Mouse (Mus musculus): ENCODE results near the gene Olfr1220. TPM values are rescaled to one million over a fixed set of nuclear protein-coding genes. Genes with fewer than 3 reads are reported as not detected.

Olfr1220 gene
- not detected in 2 replicates for polyA plus RNA-seq (2014; fragmentation: Nextera tagmentation; extraction: Ambion mirVana)

- Histone ChIP-seq H3K9ac (ENCODE audit: low read length) (no peak within 1 kb of the TSS), H3K4me1 (ENCODE audit: control insufficient read depth in 2 of 2, insufficient read depth in 2 of 2, low read length in 2 of 2) (no peaks in the 10 kb centered on the region), H3K9me3 (ENCODE audit: control insufficient read depth, low read length) (no peaks in the 10 kb centered on the region), H3K27me3 (ENCODE audit: control insufficient read depth, insufficient read depth, low read length) (no peaks in the 10 kb centered on the region), H3K27ac (replicated peaks in 1 of 2; ENCODE audit: control insufficient read depth in 1 of 2, insufficient read depth in 1 of 2, low read depth in 2 of 2, low read length in 2 of 2) (no peak within 1 kb of the TSS), H3K4me3 (ENCODE audit: control insufficient read depth in 1 of 2, insufficient read depth in 1 of 2, low read depth in 1 of 2, low read length in 2 of 2) (no peak within 1 kb of the TSS), H3K36me3 (ENCODE audit: control insufficient read depth, insufficient read depth, low read length) (no peaks in the 10 kb centered on the region), H3K4me2 (ENCODE audit: low read length) (no peak within 1 kb of the TSS)
- ATAC-seq (ENCODE audit: insufficient number of reproducible peaks, insufficient read depth, low FRiP score, low read depth), result no peak
- 63% methylated on average over 3 of the region's 3 CpGs for WGBS
Observed at GRCm38 (mm10) chr2:89106735-89107134, at the start of gene Olfr1220. Olfr1220 (minus strand) TSS chr2:89106835.

DNA sequence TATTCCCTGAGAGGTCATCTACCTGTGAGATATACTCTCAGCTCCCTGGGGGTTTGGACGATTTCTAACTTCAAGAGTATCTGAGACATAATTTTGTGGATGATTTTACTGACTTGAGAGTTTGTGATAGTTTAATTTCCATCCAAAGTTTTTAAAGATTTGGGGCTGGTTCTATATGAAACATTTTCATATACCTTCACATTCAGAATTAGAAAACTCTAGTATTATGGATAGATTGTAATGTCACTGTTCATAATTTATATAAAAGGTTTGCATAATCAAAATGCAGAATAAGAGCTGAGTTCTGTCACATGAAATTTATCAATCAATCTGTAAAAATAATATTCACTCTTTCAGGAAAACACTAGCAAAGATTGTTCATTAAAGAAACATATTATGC, 44.8 kb upstream of the Olfr1220 start, which contains the start of gene Olfr1223:
TSS of gene Olfr1223 (minus strand) at position 101 of the 400 bp plus-strand sequence.
- H3K4me2 ChIP-seq (ENCODE audit: low read length), result no peak within 1 kb of the TSS
- no peak within 1 kb of the TSS for H3K4me3 ChIP-seq (ENCODE audit: control insufficient read depth in 1 of 2, insufficient read depth in 1 of 2, low read depth in 1 of 2, low read length in 2 of 2)
- no peaks in the 10 kb centered on the region for H3K27me3 ChIP-seq (ENCODE audit: control insufficient read depth, insufficient read depth, low read length)
- no peak within 1 kb of the TSS for H3K27ac ChIP-seq (replicated peaks in 1 of 2; ENCODE audit: control insufficient read depth in 1 of 2, insufficient read depth in 1 of 2, low read depth in 2 of 2, low read length in 2 of 2)
- no peak for ATAC-seq (ENCODE audit: insufficient number of reproducible peaks, insufficient read depth, low FRiP score, low read depth)
- H3K4me1 ChIP-seq (ENCODE audit: control insufficient read depth in 2 of 2, insufficient read depth in 2 of 2, low read length in 2 of 2), result no peaks in the 10 kb centered on the region
- no peaks in the 10 kb centered on the region for H3K9me3 ChIP-seq (ENCODE audit: control insufficient read depth, low read length)
- no peaks in the 10 kb centered on the region for H3K36me3 ChIP-seq (ENCODE audit: control insufficient read depth, insufficient read depth, low read length)
- H3K9ac ChIP-seq (ENCODE audit: low read length), result no peak within 1 kb of the TSS
- 50% methylated on average over 1 of the region's 1 CpGs for WGBS

GRCm38 (mm10) chr2:89132954-89133353, 26.3 kb upstream of the Olfr1220 start, which contains the start of gene Olfr1222:
Olfr1222 (minus strand) TSS chr2:89133054.
- ATAC-seq (ENCODE audit: insufficient number of reproducible peaks, insufficient read depth, low FRiP score, low read depth), result no peak
- H3K27me3 ChIP-seq (ENCODE audit: control insufficient read depth, insufficient read depth, low read length), result no peaks in the 10 kb centered on the region
- H3K9me3 ChIP-seq (ENCODE audit: control insufficient read depth, low read length), result no peaks in the 10 kb centered on the region
- no peaks in the 10 kb centered on the region for H3K36me3 ChIP-seq (ENCODE audit: control insufficient read depth, insufficient read depth, low read length)
- H3K4me1 ChIP-seq (ENCODE audit: control insufficient read depth in 2 of 2, insufficient read depth in 2 of 2, low read length in 2 of 2), result no peaks in the 10 kb centered on the region
- whole genome bisulfite sequencing, result 12% methylated on average over 3 of the region's 3 CpGs
- no peak within 1 kb of the TSS for H3K9ac ChIP-seq (ENCODE audit: low read length)
- no peak within 1 kb of the TSS for H3K4me3 ChIP-seq (ENCODE audit: control insufficient read depth in 1 of 2, insufficient read depth in 1 of 2, low read depth in 1 of 2, low read length in 2 of 2)
- no peak within 1 kb of the TSS for H3K27ac ChIP-seq (replicated peaks in 1 of 2; ENCODE audit: control insufficient read depth in 1 of 2, insufficient read depth in 1 of 2, low read depth in 2 of 2, low read length in 2 of 2)
- no peak within 1 kb of the TSS for H3K4me2 ChIP-seq (ENCODE audit: low read length)

GRCm38 (mm10) chr2:89117183-89117582, 10.5 kb upstream of the Olfr1220 start, which contains the start of gene Olfr1221:
Olfr1221 (minus strand) TSS chr2:89117283.
- Histone ChIP-seq H3K4me1 (ENCODE audit: control insufficient read depth in 2 of 2, insufficient read depth in 2 of 2, low read length in 2 of 2) (no peaks in the 10 kb centered on the region), H3K4me2 (ENCODE audit: low read length) (no peak within 1 kb of the TSS), H3K27ac (replicated peaks in 1 of 2; ENCODE audit: control insufficient read depth in 1 of 2, insufficient read depth in 1 of 2, low read depth in 2 of 2, low read length in 2 of 2) (no peak within 1 kb of the TSS), H3K27me3 (ENCODE audit: control insufficient read depth, insufficient read depth, low read length) (no peaks in the 10 kb centered on the region), H3K4me3 (ENCODE audit: control insufficient read depth in 1 of 2, insufficient read depth in 1 of 2, low read depth in 1 of 2, low read length in 2 of 2) (no peak within 1 kb of the TSS), H3K9me3 (ENCODE audit: control insufficient read depth, low read length) (no peaks in the 10 kb centered on the region), H3K36me3 (ENCODE audit: control insufficient read depth, insufficient read depth, low read length) (no peaks in the 10 kb centered on the region), H3K9ac (ENCODE audit: low read length) (no peak within 1 kb of the TSS)
- WGBS, result 76% methylated on average over 2 of the region's 2 CpGs
- no peak for ATAC-seq (ENCODE audit: insufficient number of reproducible peaks, insufficient read depth, low FRiP score, low read depth)

DNA sequence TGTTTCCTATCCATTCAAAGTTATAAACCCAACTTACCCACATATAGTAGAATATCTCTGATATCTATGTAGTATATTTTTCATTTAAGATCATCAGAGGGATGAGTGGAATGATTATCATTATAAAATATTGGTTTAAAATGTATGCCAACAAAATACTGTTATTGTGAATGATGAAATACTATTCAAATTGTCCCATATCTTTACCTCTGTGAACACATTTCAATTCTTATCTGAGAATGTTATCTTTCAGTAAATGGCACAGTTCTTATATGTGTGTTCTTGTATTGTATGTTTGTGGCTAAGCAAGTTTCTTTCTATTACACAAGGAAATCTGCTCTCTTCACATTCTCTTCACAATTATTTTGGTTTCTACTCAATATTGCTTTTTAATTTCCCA, 984 bp downstream of the Olfr1220 start:
- Histone ChIP-seq H3K4me3 (ENCODE audit: control insufficient read depth in 1 of 2, insufficient read depth in 1 of 2, low read depth in 1 of 2, low read length in 2 of 2) (no peak overlapping the region), H3K27ac (replicated peaks in 1 of 2; ENCODE audit: control insufficient read depth in 1 of 2, insufficient read depth in 1 of 2, low read depth in 2 of 2, low read length in 2 of 2) (no peak overlapping the region), H3K4me2 (ENCODE audit: low read length) (no peak overlapping the region), H3K36me3 (ENCODE audit: control insufficient read depth, insufficient read depth, low read length) (no peaks in the 10 kb centered on the region), H3K4me1 (ENCODE audit: control insufficient read depth in 2 of 2, insufficient read depth in 2 of 2, low read length in 2 of 2) (no peaks in the 10 kb centered on the region), H3K9ac (ENCODE audit: low read length) (no peak overlapping the region), H3K27me3 (ENCODE audit: control insufficient read depth, insufficient read depth, low read length) (no peaks in the 10 kb centered on the region), H3K9me3 (ENCODE audit: control insufficient read depth, low read length) (no peaks in the 10 kb centered on the region)
- no peak for ATAC-seq (ENCODE audit: insufficient number of reproducible peaks, insufficient read depth, low FRiP score, low read depth)

- no peak for ATAC-seq (ENCODE audit: insufficient number of reproducible peaks, insufficient read depth, low FRiP score, low read depth)
- Histone ChIP-seq H3K27me3 (ENCODE audit: control insufficient read depth, insufficient read depth, low read length) (no peaks in the 10 kb centered on the region), H3K4me2 (ENCODE audit: low read length) (no peak overlapping the region), H3K4me1 (ENCODE audit: control insufficient read depth in 2 of 2, insufficient read depth in 2 of 2, low read length in 2 of 2) (no peaks in the 10 kb centered on the region), H3K27ac (replicated peaks in 1 of 2; ENCODE audit: control insufficient read depth in 1 of 2, insufficient read depth in 1 of 2, low read depth in 2 of 2, low read length in 2 of 2) (no peak overlapping the region), H3K36me3 (ENCODE audit: control insufficient read depth, insufficient read depth, low read length) (no peaks in the 10 kb centered on the region), H3K9me3 (ENCODE audit: control insufficient read depth, low read length) (no peaks in the 10 kb centered on the region), H3K9ac (ENCODE audit: low read length) (no peak overlapping the region), H3K4me3 (ENCODE audit: control insufficient read depth in 1 of 2, insufficient read depth in 1 of 2, low read depth in 1 of 2, low read length in 2 of 2) (no peak overlapping the region)
- WGBS, result 73% methylated on average over 1 of the region's 1 CpGs
Observed at GRCm38 (mm10) chr2:89093848-89094247, 12.8 kb downstream of the Olfr1220 start.

GRCm38 (mm10) chr2:89083413-89083812, 23.2 kb downstream of the Olfr1220 start, which contains the start of gene Olfr1219:
Olfr1219 (minus strand) TSS chr2:89083513.
- Histone ChIP-seq H3K4me1 (ENCODE audit: control insufficient read depth in 2 of 2, insufficient read depth in 2 of 2, low read length in 2 of 2) (no peaks in the 10 kb centered on the region), H3K9me3 (ENCODE audit: control insufficient read depth, low read length) (no peaks in the 10 kb centered on the region), H3K36me3 (ENCODE audit: control insufficient read depth, insufficient read depth, low read length) (no peaks in the 10 kb centered on the region), H3K9ac (ENCODE audit: low read length) (no peak within 1 kb of the TSS), H3K27me3 (ENCODE audit: control insufficient read depth, insufficient read depth, low read length) (no peaks in the 10 kb centered on the region), H3K4me3 (ENCODE audit: control insufficient read depth in 1 of 2, insufficient read depth in 1 of 2, low read depth in 1 of 2, low read length in 2 of 2) (no peak within 1 kb of the TSS), H3K4me2 (ENCODE audit: low read length) (no peak within 1 kb of the TSS), H3K27ac (replicated peaks in 1 of 2; ENCODE audit: control insufficient read depth in 1 of 2, insufficient read depth in 1 of 2, low read depth in 2 of 2, low read length in 2 of 2) (no peak within 1 kb of the TSS)
- ATAC-seq (ENCODE audit: insufficient number of reproducible peaks, insufficient read depth, low FRiP score, low read depth), result no peak
- WGBS, result 56% methylated on average over 1 of the region's 1 CpGs

DNA sequence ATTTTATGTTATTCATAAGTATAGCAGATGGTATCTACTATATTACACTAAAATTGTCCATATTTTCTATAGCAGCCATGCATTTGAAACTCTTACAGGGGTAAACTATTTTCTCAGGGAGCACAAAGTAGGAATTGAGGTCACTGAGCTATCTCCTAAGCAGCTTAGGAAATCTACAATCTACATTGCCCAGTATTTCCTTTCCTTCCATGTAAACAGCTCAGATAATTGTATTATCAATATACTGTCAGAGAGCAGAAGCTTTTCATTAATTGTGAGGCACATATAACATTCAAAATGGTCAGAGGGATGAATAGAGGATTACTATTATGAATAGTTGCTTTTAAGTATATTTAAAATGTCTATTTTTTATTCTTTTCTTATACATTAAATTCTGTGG, 25.1 kb downstream of the Olfr1220 start:
- H3K9ac ChIP-seq (ENCODE audit: low read length), result no peak overlapping the region
- H3K27me3 ChIP-seq (ENCODE audit: control insufficient read depth, insufficient read depth, low read length), result no peaks in the 10 kb centered on the region
- no peaks in the 10 kb centered on the region for H3K36me3 ChIP-seq (ENCODE audit: control insufficient read depth, insufficient read depth, low read length)
- H3K4me3 ChIP-seq (ENCODE audit: control insufficient read depth in 1 of 2, insufficient read depth in 1 of 2, low read depth in 1 of 2, low read length in 2 of 2), result no peak overlapping the region
- H3K9me3 ChIP-seq (ENCODE audit: control insufficient read depth, low read length), result no peaks in the 10 kb centered on the region
- no peak overlapping the region for H3K4me2 ChIP-seq (ENCODE audit: low read length)
- no peak overlapping the region for H3K27ac ChIP-seq (replicated peaks in 1 of 2; ENCODE audit: control insufficient read depth in 1 of 2, insufficient read depth in 1 of 2, low read depth in 2 of 2, low read length in 2 of 2)
- ATAC-seq (ENCODE audit: insufficient number of reproducible peaks, insufficient read depth, low FRiP score, low read depth), result no peak
- no peaks in the 10 kb centered on the region for H3K4me1 ChIP-seq (ENCODE audit: control insufficient read depth in 2 of 2, insufficient read depth in 2 of 2, low read length in 2 of 2)
